Comparison of ENCODE assay signal across 8 mouse cellular contexts in the genomic region with DNA sequence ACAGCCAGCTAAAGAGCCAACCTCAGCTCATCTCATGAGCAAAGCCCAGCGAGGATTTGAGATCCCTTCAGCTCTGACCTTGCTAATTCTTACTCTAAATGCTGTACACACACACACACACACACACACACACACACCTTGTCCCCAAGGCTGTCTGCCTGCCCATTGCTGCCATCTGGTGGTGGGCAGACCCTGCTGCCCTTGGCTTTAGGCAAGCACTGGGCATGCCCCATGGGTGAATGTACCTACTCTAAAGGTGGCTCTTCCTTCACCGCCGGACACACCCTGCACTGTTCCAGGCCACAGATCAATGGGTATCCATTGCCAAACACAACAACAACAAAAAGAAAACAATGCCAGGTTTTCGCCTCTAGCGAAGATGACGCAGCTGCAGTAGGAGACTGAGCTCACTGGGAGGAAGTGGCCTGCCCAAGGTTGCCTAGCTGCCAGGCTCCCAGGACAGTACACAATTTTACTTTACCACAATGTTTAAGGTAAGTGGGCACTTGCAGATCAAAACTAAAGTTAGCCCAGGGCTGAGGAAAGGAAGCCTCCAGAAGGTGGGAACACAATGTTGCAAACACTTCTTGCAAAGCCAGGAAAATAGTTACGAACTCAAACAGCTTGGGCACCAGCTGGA. TPM values are rescaled to one million over a fixed set of nuclear protein-coding genes. Genes with fewer than 3 reads are reported as not detected.
DNase-seq lines count a peak whose midpoint lies in the region; ATAC-seq lines count a peak whose summit lies in the region.

No protein-coding gene starts in this region.

- no peak overlapping the region for H3K4me2 ChIP-seq in hindbrain, embryonic 11.5 days (replicated peaks; ENCODE audit: low read depth, low read length)

- peaks cover 32% of the 10 kb centered on the region for H3K4me1 ChIP-seq in embryonic facial prominence, embryonic 10.5 days
- 0 out of 2 replicates have a peak, but pooled peaks cover 2% of the 10 kb centered on the region for H3K4me1 ChIP-seq in hindbrain, embryonic 11.5 days (replicated peaks; ENCODE audit: control insufficient read depth, insufficient read depth, low read length)

- no peaks in the 10 kb centered on the region for H3K79me2 ChIP-seq in macrophage (ENCODE audit: inconsistent target)

- H3K9ac ChIP-seq in hindbrain, embryonic 11.5 days (ENCODE audit: low read depth, low read length) = no peak overlapping the region

- no peaks in the 10 kb centered on the region for H3K9me3 ChIP-seq in embryonic facial prominence, embryonic 10.5 days
- H3K9me3 ChIP-seq in hindbrain, embryonic 11.5 days (ENCODE audit: control insufficient read depth, low read length) = no peaks in the 10 kb centered on the region

- peak; percentile 43 for ATAC-seq in CD4-positive, CD25-positive, alpha-beta regulatory T cell, adult 4 months
- peak; percentile 54; the same call in 1 of the 2 replicates for ATAC-seq in hindbrain, embryonic 11.5 days (ENCODE audit: low FRiP score)

- H3K27ac ChIP-seq in embryonic facial prominence, embryonic 10.5 days (replicated peaks) = no peak overlapping the region
- no peak overlapping the region for H3K27ac ChIP-seq in hindbrain, embryonic 11.5 days (ENCODE audit: low read depth, low read length)
- peak overlapping the region; percentile 69 for H3K27ac ChIP-seq in macrophage

- H3K27me3 ChIP-seq in embryonic facial prominence, embryonic 10.5 days (replicated peaks; ENCODE audit: low read depth, poor library complexity, severe bottlenecking) = no peaks in the 10 kb centered on the region
- H3K27me3 ChIP-seq in hindbrain, embryonic 11.5 days (ENCODE audit: control insufficient read depth, insufficient read depth, low read length) = no peaks in the 10 kb centered on the region

- WGBS in embryonic facial prominence, embryonic 10.5 days = 82% methylated on average over 7 of the region's 7 CpGs
- 83% methylated on average over 7 of the region's 7 CpGs for WGBS in hindbrain, embryonic 11.5 days
- WGBS in macrophage (ENCODE audit: missing documents) = 83% methylated on average over 7 of the region's 7 CpGs

- DNase-seq in adrenal gland, postnatal 10 days = peak; percentile 87
- peak; percentile 79 for DNase-seq in embryonic facial prominence, embryonic 10.5 days (ENCODE audit: low spot score)
- DNase-seq in hindbrain, embryonic 11.5 days (ENCODE audit: low spot score) = peak; percentile 81
- peak; percentile 64 to 76 for DNase-seq in layer of hippocampus, postnatal 14 days (ENCODE audit: low spot score in 2 of 2)
- DNase-seq in retina, postnatal 1 day = peak; percentile 88
- peak; percentile 37 for DNase-seq in urinary bladder, adult 2 months (ENCODE audit: low spot score)

- no peak overlapping the region for H3K4me3 ChIP-seq in embryonic facial prominence, embryonic 10.5 days
- H3K4me3 ChIP-seq in hindbrain, embryonic 11.5 days (ENCODE audit: low read depth, low read length) = no peak overlapping the region
- no peak overlapping the region for H3K4me3 ChIP-seq in macrophage (ENCODE audit: inconsistent target)

- no peaks in the 10 kb centered on the region for H3K36me3 ChIP-seq in embryonic facial prominence, embryonic 10.5 days (replicated peaks)
- H3K36me3 ChIP-seq in hindbrain, embryonic 11.5 days (ENCODE audit: control insufficient read depth, insufficient read depth, low read length) = no peaks in the 10 kb centered on the region
- no peaks in the 10 kb centered on the region for H3K36me3 ChIP-seq in macrophage (ENCODE audit: inconsistent target)

RNA-seq across cellular contexts. Expression of gene Sergef, which starts 33.1 kb away (rescaled TPM):
- 10 to 100 TPM; 20.2 to 25.5 TPM for polyA plus RNA-seq in CD4-positive, CD25-positive, alpha-beta regulatory T cell, adult 4 months (2017; shearing (Covaris generic))
- total RNA-seq in adrenal gland, postnatal 10 days (2021) = 10 to 100 TPM in 1 of 2 experiments, 1 to 10 TPM in 1; 9.7 to 14.4 TPM
- 12.7 and 13.4 TPM in 2 replicates for polyA plus RNA-seq in embryonic facial prominence, embryonic 10.5 days (2016; fragmentation: Nextera tagmentation; extraction: Ambion mirVana)
- polyA plus RNA-seq in hindbrain, embryonic 11.5 days (2014; fragmentation: Nextera tagmentation; extraction: Ambion mirVana) = 14.4 and 16.0 TPM in 2 replicates
- 10 to 100 TPM; 49.3 to 53.4 TPM for total RNA-seq in layer of hippocampus, postnatal 14 days (2021)
- 10 to 100 TPM; 10.2 to 58.9 (median 33.1) TPM for total RNA-seq in macrophage (2018; cell fraction: chromatin; rRNA removed)
- 10 to 100 TPM in 21 of 26 experiments, 1 to 10 TPM in 5; 8.9 to 12.7 (median 11.0) TPM for total RNA-seq in macrophage (2018; cell fraction: cytosol; rRNA removed)
- total RNA-seq in macrophage (2018; cell fraction: nucleus; rRNA removed) = 10 to 100 TPM in 19 of 26 experiments, 1 to 10 TPM in 7; 3.1 to 34.1 (median 15.8) TPM
- polyA plus RNA-seq in macrophage (2018) = 7.7 to 12.6 TPM (median 8.8 TPM) in 3 replicates
- polyA plus RNA-seq in urinary bladder, adult 2 months (2012; rRNA removed) = 7.2 and 7.5 TPM in 2 replicates

Comparison
In these comparisons a context has a peak if more than half of its experiments do, and no peak if none do; other contexts are left out.
1. DNase-seq: peak in every context shown above with its lines; median percentile 88 in retina, postnatal 1 day; 87 in adrenal gland, postnatal 10 days; 81 in hindbrain, embryonic 11.5 days; 79 in embryonic facial prominence, embryonic 10.5 days; 70 in layer of hippocampus, postnatal 14 days; 37 in urinary bladder, adult 2 months.